Mouse (Mus musculus): Measurements from ENCODE around the gene Sbds. TPM values are rescaled to one million over a fixed set of nuclear protein-coding genes. Genes with fewer than 3 reads are reported as not detected.

Sbds gene
- total RNA-seq (2017): 114 and 118 TPM in 2 replicates

- peak; percentile 87 for ATAC-seq (ENCODE audit: extremely low read depth, insufficient number of reproducible peaks, low FRiP score, poor library complexity, severe bottlenecking)
Observed at GRCm38 (mm10) chr5:130255017-130255720, at the start of gene Sbds, which contains the start of gene Tyw1. TSS of gene Sbds (minus strand) at chr5:130255530. TSS of gene Tyw1 (plus strand) at chr5:130255619.

- ATAC-seq (ENCODE audit: extremely low read depth, insufficient number of reproducible peaks, low FRiP score, poor library complexity, severe bottlenecking): no peak
Observed at GRCm38 (mm10) chr5:130303611-130304010, 48.3 kb upstream of the Sbds start.

- no peak for ATAC-seq (ENCODE audit: extremely low read depth, insufficient number of reproducible peaks, low FRiP score, poor library complexity, severe bottlenecking)
Observed at GRCm38 (mm10) chr5:130299526-130299925, 44.2 kb upstream of the Sbds start.

GRCm38 (mm10) chr5:130298831-130299460 is 43.6 kb upstream of the Sbds start:
- ATAC-seq (ENCODE audit: extremely low read depth, insufficient number of reproducible peaks, low FRiP score, poor library complexity, severe bottlenecking): no peak

GRCm38 (mm10) chr5:130296071-130296470 is 40.7 kb upstream of the Sbds start:
- ATAC-seq (ENCODE audit: extremely low read depth, insufficient number of reproducible peaks, low FRiP score, poor library complexity, severe bottlenecking): no peak

DNA sequence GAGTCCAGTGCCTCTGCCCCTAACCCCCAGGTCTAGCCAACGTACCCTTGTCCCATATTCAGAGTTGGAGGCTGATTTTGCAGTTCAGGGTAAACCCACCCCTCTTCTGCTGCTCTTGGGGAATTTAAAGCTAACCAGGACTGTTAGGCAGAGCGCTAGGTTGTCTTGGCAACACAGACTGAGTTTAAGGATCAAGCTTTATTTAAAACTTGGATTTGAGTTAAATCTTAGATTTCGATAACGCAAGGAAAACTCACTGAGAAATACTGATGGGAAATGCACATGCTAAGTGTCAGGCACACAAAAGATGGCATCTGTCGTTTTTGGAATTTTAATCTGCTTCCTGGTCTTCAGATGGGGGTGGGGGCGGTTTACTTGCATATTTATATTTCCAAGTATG is 39.3 kb upstream of the Sbds start:
- no peak for ATAC-seq (ENCODE audit: extremely low read depth, insufficient number of reproducible peaks, low FRiP score, poor library complexity, severe bottlenecking)

GRCm38 (mm10) chr5:130293941-130294340 is 38.6 kb upstream of the Sbds start:
- ATAC-seq (ENCODE audit: extremely low read depth, insufficient number of reproducible peaks, low FRiP score, poor library complexity, severe bottlenecking): no peak; the same call in 1 of the 2 replicates

DNA sequence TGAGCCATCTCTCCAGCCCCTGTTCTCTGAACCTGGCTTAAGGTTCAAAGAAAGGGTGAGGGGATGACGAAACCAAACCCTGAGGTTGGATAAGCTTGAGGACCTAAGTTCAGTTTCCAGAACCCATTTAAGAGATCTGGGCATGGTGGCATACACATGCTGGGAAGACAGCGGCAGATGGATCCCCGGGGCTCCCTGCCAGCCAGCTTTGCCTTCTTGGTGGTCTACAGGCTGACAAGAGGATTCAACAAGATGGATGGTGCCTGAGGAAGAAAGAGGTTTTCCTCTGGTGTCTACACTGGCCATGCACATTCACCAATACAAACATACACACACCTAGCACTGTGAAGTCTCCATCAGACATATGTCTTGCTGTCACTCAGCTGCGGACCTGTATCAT is 37.6 kb upstream of the Sbds start:
- ATAC-seq (ENCODE audit: extremely low read depth, insufficient number of reproducible peaks, low FRiP score, poor library complexity, severe bottlenecking): no peak

DNA sequence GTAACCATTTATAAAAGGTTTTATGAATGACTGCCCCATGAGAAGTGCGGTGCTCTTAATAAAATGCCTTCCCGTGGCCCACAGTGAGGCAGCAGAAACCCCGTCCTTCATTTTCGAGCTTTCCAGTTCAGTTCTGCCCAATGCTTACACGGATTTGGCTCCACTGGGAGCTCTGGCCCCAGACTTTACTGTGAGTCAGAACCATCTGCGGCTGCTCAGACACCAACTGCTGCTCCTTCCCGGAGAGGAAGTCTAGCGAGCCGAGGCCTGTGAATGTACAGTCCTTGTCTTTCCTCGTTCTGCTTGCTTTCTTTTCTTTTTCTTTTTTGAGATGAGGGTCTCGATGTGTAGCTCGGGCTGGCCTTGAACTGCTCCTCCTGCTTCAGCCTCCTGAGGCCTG is 35.4 kb upstream of the Sbds start:
- no peak for ATAC-seq (ENCODE audit: extremely low read depth, insufficient number of reproducible peaks, low FRiP score, poor library complexity, severe bottlenecking)

DNA sequence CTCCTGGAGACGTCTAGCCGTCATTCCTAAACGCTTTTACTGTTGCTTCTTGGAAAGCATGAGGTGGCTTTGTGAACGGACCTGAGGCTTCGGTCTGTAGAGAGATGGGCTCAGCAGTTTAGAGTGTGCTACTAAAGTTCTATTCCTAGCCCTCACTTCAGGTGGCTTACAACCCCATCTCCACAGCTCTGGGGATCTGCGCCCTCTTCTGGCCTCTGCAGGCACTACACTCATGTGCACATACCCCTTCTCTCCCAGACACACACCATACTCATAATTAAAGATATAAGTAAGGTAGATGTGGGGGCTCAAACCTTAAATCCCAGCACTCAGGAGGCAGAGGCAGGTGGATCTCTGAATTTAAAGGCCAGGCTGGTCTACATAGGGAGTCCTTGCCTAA is 34.9 kb upstream of the Sbds start:
- no peak for ATAC-seq (ENCODE audit: extremely low read depth, insufficient number of reproducible peaks, low FRiP score, poor library complexity, severe bottlenecking)

- ATAC-seq (ENCODE audit: extremely low read depth, insufficient number of reproducible peaks, low FRiP score, poor library complexity, severe bottlenecking): no peak
Observed at GRCm38 (mm10) chr5:130288106-130288505, 32.8 kb upstream of the Sbds start.

- no peak for ATAC-seq (ENCODE audit: extremely low read depth, insufficient number of reproducible peaks, low FRiP score, poor library complexity, severe bottlenecking)
Observed at GRCm38 (mm10) chr5:130283079-130283732, 27.9 kb upstream of the Sbds start.

DNA sequence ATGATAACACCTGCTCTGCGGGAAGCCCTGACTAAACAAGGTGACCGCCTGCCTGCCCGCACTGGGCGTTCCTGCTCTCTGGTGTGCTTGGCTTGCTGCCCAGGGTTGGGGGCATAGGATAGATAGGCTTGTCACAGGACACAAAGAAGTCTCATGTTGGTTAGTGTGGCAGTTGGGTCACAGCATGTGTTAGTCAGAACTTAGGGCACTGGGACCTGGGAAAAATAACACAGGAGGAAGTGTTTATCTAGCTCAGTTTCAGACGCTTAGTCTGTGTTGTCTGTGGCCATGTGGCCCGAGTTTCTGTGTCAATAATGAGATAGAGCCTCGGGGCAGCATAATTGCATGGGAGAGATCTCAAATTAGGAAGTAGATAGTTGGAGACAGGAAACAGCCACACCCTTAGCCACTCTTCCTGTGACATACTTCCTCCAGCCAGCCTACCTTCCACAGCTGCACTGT is 22.7 kb upstream of the Sbds start:
- peak; percentile 61; the same call in 1 of the 2 replicates for ATAC-seq (ENCODE audit: extremely low read depth, insufficient number of reproducible peaks, low FRiP score, poor library complexity, severe bottlenecking)

DNA sequence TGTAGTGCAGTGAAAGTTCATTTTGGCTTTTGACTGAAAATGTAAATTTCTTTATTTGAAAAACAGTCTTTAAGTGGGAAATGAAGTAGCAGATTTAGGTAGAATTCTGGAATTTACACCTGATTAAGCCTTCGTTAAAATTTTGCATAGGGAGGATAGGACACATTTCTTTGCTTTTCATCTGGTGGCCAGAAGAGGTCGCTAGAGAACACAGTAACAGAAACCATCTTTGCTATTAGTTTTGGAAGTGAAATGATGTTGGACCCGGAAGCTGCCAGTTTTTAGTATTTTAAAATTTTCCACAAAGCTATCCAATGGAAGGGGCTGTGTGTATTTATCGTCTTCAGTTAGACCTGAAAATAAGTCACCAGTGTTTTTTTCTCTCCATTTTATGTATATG is 20.2 kb upstream of the Sbds start:
- ATAC-seq (ENCODE audit: extremely low read depth, insufficient number of reproducible peaks, low FRiP score, poor library complexity, severe bottlenecking): peak; percentile 47; the same call in 1 of the 2 replicates

DNA sequence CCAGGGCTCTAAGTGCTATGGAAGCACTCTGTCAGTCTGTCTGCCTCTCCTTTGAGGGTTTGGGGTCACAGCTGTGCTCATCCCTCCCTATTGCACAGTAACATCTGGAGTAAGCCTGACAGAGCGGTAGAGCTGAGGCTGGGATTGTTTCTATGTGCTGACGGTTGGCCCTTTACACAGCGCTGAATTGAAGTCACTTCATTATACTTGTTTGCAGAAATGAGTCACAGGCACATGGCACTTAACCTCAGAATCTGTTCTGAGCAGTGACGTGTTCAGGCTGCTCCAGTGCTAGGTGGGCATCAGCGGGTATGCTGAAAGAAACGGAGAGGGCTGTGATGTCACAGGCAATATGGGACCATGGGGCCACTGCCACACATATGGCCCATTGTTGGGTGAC is 17.7 kb upstream of the Sbds start:
- ATAC-seq (ENCODE audit: extremely low read depth, insufficient number of reproducible peaks, low FRiP score, poor library complexity, severe bottlenecking): no peak

DNA sequence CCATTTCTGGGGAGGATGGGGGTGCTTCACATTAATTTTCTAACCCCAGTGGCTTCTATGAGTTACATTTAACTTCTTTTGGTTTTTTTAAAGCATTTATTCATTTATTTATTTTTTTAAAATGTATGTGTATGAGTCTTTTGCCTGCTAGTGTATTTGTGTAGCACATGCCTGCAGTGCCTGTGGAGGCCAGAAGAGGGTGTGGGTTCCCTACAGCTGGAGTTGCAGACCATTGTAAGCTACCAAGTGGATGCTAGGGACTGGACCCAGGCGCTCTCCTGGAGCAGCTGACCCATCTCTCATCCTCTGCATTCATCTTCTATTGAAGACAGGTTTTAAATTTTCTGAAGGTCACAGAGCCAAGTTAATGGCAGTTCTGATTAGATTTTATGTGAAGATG is 17.0 kb upstream of the Sbds start:
- ATAC-seq (ENCODE audit: extremely low read depth, insufficient number of reproducible peaks, low FRiP score, poor library complexity, severe bottlenecking): no peak

DNA sequence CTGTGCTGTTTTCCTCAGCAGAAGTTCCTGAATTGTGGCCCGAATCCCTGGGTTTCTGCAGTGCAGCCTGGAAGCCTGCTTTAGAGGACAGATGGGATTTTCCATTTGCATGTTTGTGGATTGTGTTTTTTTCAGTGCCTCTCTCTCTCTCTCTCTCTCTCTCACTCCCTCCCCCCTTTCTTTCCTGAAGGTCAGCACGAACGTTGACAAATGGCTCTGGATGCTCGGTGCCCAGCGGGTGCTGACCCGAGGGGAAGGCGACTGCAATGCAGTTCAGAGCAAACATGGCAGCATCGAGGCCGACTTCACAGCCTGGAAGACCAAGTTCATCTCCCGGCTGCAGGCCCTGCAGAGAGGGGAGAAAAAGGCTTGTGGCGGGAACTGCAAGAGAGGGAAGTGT is 13.6 kb upstream of the Sbds start:
- ATAC-seq (ENCODE audit: extremely low read depth, insufficient number of reproducible peaks, low FRiP score, poor library complexity, severe bottlenecking): no peak

DNA sequence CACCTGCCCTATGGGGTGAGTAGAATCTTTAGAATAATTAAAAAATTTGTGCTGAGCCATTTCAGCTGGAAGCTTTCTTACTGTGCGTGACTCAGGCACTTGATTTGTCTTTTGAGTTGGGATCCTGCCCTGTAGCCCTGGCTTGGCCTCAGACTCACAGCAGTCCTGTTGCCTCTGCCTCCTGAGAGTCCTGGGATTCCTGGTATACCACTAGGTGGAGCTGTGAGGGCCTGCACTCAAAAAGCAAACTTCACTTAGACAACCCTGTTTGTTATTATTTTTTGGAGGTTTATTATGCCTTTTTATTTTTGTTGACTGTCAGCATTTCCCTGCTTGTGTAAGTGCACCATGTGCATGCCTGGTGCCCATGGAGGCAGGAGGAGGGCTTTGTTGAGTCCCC is 12.0 kb upstream of the Sbds start:
- no peak for ATAC-seq (ENCODE audit: extremely low read depth, insufficient number of reproducible peaks, low FRiP score, poor library complexity, severe bottlenecking)

DNA sequence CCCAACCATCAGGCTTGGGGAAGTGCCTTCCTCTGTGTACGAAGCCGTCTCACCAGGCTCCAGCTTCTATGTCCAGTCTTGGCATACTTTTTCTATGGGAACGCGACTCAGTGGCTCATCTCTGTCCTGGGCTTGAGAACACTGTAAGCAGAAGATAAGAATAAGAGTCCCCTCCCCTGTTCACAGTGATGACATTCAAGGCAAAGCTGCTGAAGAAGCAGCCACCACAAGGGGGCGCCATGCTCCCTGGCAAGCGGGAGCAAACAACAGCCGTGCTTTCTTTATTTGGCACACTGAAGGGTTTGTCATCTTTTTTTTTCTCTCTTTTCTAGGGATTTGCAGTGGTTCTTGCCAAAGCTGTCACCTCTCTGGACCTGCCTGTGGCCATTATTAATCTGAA is 11.3 kb upstream of the Sbds start:
- no peak for ATAC-seq (ENCODE audit: extremely low read depth, insufficient number of reproducible peaks, low FRiP score, poor library complexity, severe bottlenecking)

DNA sequence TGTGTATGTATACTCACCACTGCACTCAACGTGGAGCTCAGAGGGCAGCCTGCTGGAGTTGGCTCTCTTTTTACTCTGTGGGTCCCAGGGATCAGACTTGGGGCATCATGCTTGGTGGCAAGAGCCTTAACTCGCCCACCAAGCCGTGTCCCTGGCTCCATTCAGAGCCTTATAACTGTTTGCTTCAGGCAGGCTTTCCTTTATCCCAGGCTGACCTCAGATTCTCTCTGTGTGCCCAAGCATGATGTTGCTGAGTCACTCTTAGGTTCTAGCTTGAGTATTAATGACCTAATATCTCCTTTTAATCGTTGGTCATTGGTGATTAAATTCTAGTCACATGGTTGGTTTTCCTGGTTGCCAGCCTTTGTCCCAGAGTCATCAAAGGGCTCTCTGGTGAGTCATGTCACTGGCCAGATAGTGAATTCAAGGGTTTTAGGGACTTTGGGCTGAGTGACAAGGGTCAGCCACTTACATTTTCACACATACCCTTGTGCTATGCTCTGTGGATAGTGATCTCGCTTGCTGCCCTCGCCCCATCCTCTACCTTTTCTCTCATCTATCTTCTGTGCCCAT is 9.2 kb upstream of the Sbds start:
- ATAC-seq (ENCODE audit: extremely low read depth, insufficient number of reproducible peaks, low FRiP score, poor library complexity, severe bottlenecking): no peak
